Comparison of ENCODE assay signal across 20 mouse cellular contexts in the genomic region with DNA sequence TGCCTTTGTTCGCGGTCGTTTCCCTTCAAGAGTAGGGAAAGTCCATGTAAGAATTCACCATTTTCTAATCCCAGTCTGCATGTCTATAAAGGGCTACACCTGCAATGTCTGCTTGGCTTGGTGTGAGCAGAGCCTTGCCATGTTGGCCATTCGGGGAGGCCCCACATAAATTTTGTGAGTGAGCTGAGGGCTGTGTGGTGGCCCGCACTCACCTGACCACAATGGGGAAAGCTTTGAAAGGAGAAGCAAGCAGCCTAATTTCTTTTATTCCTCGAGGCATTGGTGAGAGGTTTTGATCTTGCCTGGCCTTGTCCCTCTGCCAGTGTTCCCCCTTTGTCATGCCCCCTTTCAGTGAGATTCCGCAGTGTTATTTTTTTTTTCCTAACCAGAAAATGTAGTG.
DNase-seq lines count a peak whose midpoint lies in the region; ATAC-seq and TF ChIP-seq lines count a peak whose summit lies in the region.
"Had no signal": no experiment of that assay in that cellular context is flagged by ENCODE, and none has a peak within 500 bp of the region (broad histone marks: within the 10 kb centered on the region; RNA-seq: fewer than 3 reads in every experiment).

No protein-coding gene starts in this region.

- 48% methylated on average over 7 of the region's 7 CpGs for WGBS in midbrain, embryonic 10.5 days
- 40% methylated on average over 7 of the region's 7 CpGs for WGBS in midbrain, postnatal 0 days
- WGBS in midbrain, embryonic 13.5 days, result 26% methylated on average over 7 of the region's 7 CpGs
- WGBS in neural tube, embryonic 15.5 days, result 71% methylated on average over 7 of the region's 7 CpGs

- no peaks in the 10 kb centered on the region for H3K36me3 ChIP-seq in midbrain, embryonic 10.5 days
- no peaks in the 10 kb centered on the region for H3K36me3 ChIP-seq in midbrain, postnatal 0 days (ENCODE audit: insufficient read depth, low read length)
- no peaks in the 10 kb centered on the region for H3K36me3 ChIP-seq in midbrain, embryonic 13.5 days
- no peaks in the 10 kb centered on the region for H3K36me3 ChIP-seq in neural tube, embryonic 15.5 days
- H3K36me3 ChIP-seq: embryonic facial prominence, embryonic 15.5 days; forebrain, embryonic 12.5 days; heart, embryonic 13.5 days; intestine, embryonic 15.5 days had no signal

- 0 out of 2 replicates have a peak overlapping the region, but pooled peaks have one; percentile 11 for H3K4me3 ChIP-seq in midbrain, embryonic 10.5 days
- H3K4me3 ChIP-seq in midbrain, postnatal 0 days (ENCODE audit: low read depth, low read length), result no peak overlapping the region
- H3K4me3 ChIP-seq in midbrain, embryonic 13.5 days (replicated peaks), result no peak overlapping the region
- no peak overlapping the region for H3K4me3 ChIP-seq in neural tube, embryonic 15.5 days (replicated peaks)
- H3K4me3 ChIP-seq: embryonic facial prominence, embryonic 15.5 days; erythroblast, embryonic 14.5 days; forebrain, embryonic 12.5 days; heart, embryonic 13.5 days; intestine, embryonic 15.5 days had no signal

- no peak for TF ChIP-seq CTCF in midbrain, postnatal 0 days (IDR thresholded peaks at IDR 0.05)

- H3K4me2 ChIP-seq in midbrain, postnatal 0 days (ENCODE audit: low read depth, low read length, poor library complexity, severe bottlenecking), result no peak overlapping the region
- H3K4me2 ChIP-seq in midbrain, embryonic 13.5 days (replicated peaks), result no peak overlapping the region
- no peak overlapping the region for H3K4me2 ChIP-seq in neural tube, embryonic 15.5 days
- H3K4me2 ChIP-seq: embryonic facial prominence, embryonic 15.5 days; forebrain, embryonic 12.5 days; heart, embryonic 13.5 days; intestine, embryonic 15.5 days had no signal

- no peaks in the 10 kb centered on the region for H3K9me3 ChIP-seq in midbrain, embryonic 10.5 days (replicated peaks)
- no peaks in the 10 kb centered on the region for H3K9me3 ChIP-seq in midbrain, postnatal 0 days (ENCODE audit: low read length)
- no peaks in the 10 kb centered on the region for H3K9me3 ChIP-seq in midbrain, embryonic 13.5 days
- H3K9me3 ChIP-seq in neural tube, embryonic 15.5 days (replicated peaks), result no peaks in the 10 kb centered on the region
- H3K9me3 ChIP-seq: embryonic facial prominence, embryonic 15.5 days; forebrain, embryonic 12.5 days; heart, embryonic 13.5 days; intestine, embryonic 15.5 days had no signal

- peaks cover 60% of the 10 kb centered on the region for H3K4me1 ChIP-seq in midbrain, embryonic 10.5 days
- H3K4me1 ChIP-seq in midbrain, postnatal 0 days (ENCODE audit: insufficient read depth, low read length), result no peaks in the 10 kb centered on the region
- H3K4me1 ChIP-seq in midbrain, embryonic 13.5 days (replicated peaks), result peaks cover 34% of the 10 kb centered on the region
- no peaks in the 10 kb centered on the region for H3K4me1 ChIP-seq in neural tube, embryonic 15.5 days
- H3K4me1 ChIP-seq: embryonic facial prominence, embryonic 15.5 days; heart, embryonic 13.5 days; intestine, embryonic 15.5 days had no signal

- peak overlapping the region; percentile 78 for H3K27ac ChIP-seq in midbrain, embryonic 10.5 days (replicated peaks)
- no peak overlapping the region for H3K27ac ChIP-seq in midbrain, postnatal 0 days (ENCODE audit: low read depth, low read length)
- H3K27ac ChIP-seq in midbrain, embryonic 13.5 days, result peak overlapping the region; percentile 51; the same call in 1 of the 2 replicates
- H3K27ac ChIP-seq in neural tube, embryonic 15.5 days (replicated peaks), result no peak overlapping the region
- H3K27ac ChIP-seq: embryonic facial prominence, embryonic 15.5 days; forebrain, embryonic 12.5 days; heart, embryonic 13.5 days; intestine, embryonic 15.5 days had no signal

- no peak overlapping the region for H3K9ac ChIP-seq in midbrain, postnatal 0 days (replicated peaks; ENCODE audit: low read length, poor library complexity, severe bottlenecking)
- H3K9ac ChIP-seq in midbrain, embryonic 13.5 days (replicated peaks), result no peak overlapping the region
- H3K9ac ChIP-seq in neural tube, embryonic 15.5 days (replicated peaks), result no peak overlapping the region
- H3K9ac ChIP-seq: embryonic facial prominence, embryonic 15.5 days; forebrain, embryonic 12.5 days; heart, embryonic 13.5 days; intestine, embryonic 15.5 days had no signal

- no peak for ATAC-seq in midbrain, postnatal 0 days (ENCODE audit: low FRiP score)
- peak; percentile 49 for ATAC-seq in midbrain, embryonic 13.5 days
- no peak for ATAC-seq in neural tube, embryonic 15.5 days (ENCODE audit: low FRiP score)
- ATAC-seq in cerebellum, adult (ENCODE audit: insufficient number of reproducible peaks, low FRiP score, low TSS enrichment), result no peak
- ATAC-seq: intestine, embryonic 15.5 days had no signal

- H3K27me3 ChIP-seq in midbrain, embryonic 10.5 days (ENCODE audit: low read depth, poor library complexity, severe bottlenecking), result peaks cover 9% of the 10 kb centered on the region; the same call in 1 of the 2 replicates
- no peaks in the 10 kb centered on the region; the same call in 1 of the 2 replicates for H3K27me3 ChIP-seq in midbrain, postnatal 0 days (ENCODE audit: insufficient read depth, low read length)
- no peaks in the 10 kb centered on the region for H3K27me3 ChIP-seq in midbrain, embryonic 13.5 days
- H3K27me3 ChIP-seq in neural tube, embryonic 15.5 days (replicated peaks), result no peaks in the 10 kb centered on the region
- H3K27me3 ChIP-seq: embryonic facial prominence, embryonic 15.5 days; heart, embryonic 13.5 days; intestine, embryonic 15.5 days had no signal

- peak; percentile 68 for DNase-seq in heart, adult 11 months
- DNase-seq in heart, postnatal 4 days, result no peak
- DNase-seq in midbrain, embryonic 10.5 days (ENCODE audit: low spot score), result peak; percentile 57
- no peak for DNase-seq in midbrain, postnatal 0 days (ENCODE audit: low spot score)
- DNase-seq: adrenal gland, adult 2 months; adrenal gland, postnatal 25 days; cerebellum, adult 11 months; cerebellum, adult 8-10 months; embryo, embryonic 11 days; gastrocnemius, postnatal 14 days; heart, postnatal 36 days; kidney, adult 18-20 months had no signal

Comparison
In these comparisons a context has a peak if more than half of its experiments do, and no peak if none do; other contexts are left out.
1. DNase-seq: peak in heart, adult 11 months (single experiment) and midbrain, embryonic 10.5 days (single experiment); none in heart, postnatal 4 days (single experiment) and midbrain, postnatal 0 days (single experiment).
2. H3K27ac ChIP-seq: peak in midbrain, embryonic 10.5 days (single experiment) and midbrain, embryonic 13.5 days (single experiment); none in midbrain, postnatal 0 days (single experiment) and neural tube, embryonic 15.5 days (single experiment).